Mouse (Mus musculus) embryonic fibroblast, embryonic 13.5 days (primary cell): ENCODE measurements at regions not wholly inside any gene's neighbourhood (a gene's known extent, or its start where the extent isn't known, plus 50 kb on each side); places are given as distances from the start of the nearest gene placed in this dataset.

Source experiments
- H3K27ac ChIP-seq: 2 replicates; pipeline ENCODE4 v1.5.1; 2012; ENCODE audit warnings: low read length, control low read depth, inconsistent platforms; ENCODE audit not compliant: insufficient read depth
- H3K4me1 ChIP-seq: 2 replicates; pipeline ENCODE4 v1.6.1; 2011; ENCODE audit warnings: low read length; ENCODE audit not compliant: control insufficient read depth, insufficient read depth
- H3K4me3 ChIP-seq: 2 replicates; pipeline ENCODE4 v1.5.1; 2011; ENCODE audit warnings: mild to moderate bottlenecking, control low read depth, low read length; ENCODE audit not compliant: insufficient read depth
- CTCF ChIP-seq: IDR thresholded peaks from 2 replicates; pipeline ENCODE4 v1.5.1; 2011; ENCODE audit warnings: mild to moderate bottlenecking, control low read depth, low read length, moderate library complexity, borderline replicate concordance; ENCODE audit not compliant: insufficient read depth
- POLR2A ChIP-seq: IDR thresholded peaks from 2 replicates; pipeline ENCODE4 v1.6.1; 2011; ENCODE audit warnings: low read depth, mild to moderate bottlenecking, control low read depth, low read length, moderate library complexity

DNA sequence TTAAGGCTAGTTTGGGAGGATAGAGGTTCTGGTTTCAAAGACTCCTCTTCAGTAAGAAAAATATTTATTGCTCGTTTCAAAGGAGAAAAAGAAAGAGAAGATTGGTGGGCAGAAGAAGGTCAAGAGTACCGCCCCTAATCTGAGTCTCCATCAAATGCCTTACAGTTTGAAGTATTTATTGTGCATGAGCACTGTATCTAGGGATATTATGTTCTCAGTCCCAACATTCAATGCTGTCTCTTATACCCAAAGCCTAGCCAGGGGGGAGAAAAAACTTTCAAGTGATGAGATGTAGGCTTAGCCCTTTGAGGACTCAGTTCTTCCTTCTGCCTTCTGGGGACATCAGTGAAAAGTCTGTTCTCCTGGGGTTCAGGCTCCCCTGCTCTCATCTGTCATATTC lies 271.7 kb downstream of the Ptbp2 start:
- H3K27ac ChIP-seq = no peak overlapping the region
- TF ChIP-seq CTCF = no peak
- no peak for TF ChIP-seq POLR2A
- no peaks in the 10 kb centered on the region for H3K4me1 ChIP-seq
- no peak overlapping the region for H3K4me3 ChIP-seq

DNA sequence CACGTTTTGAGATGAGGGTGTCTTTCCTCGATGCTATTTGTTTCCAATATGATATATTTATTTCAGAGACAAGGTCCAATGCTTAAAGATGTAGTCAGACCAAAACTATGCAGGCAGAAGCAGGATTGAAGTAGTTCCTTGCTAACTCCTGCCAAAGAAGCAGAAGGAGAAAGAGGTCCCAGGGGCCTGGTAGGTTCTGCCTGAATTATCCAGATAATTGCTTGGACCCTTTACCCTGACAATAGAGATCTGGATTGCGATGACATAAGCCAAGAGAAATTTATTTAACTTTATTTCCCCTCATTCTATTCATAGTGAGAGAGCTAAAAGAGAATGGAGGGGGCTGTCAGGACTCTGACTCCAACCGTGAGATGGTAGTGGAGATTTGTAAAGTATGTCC lies 275.1 kb downstream of the Ptbp2 start:
- no peak for TF ChIP-seq POLR2A
- TF ChIP-seq CTCF = no peak
- H3K4me1 ChIP-seq = no peaks in the 10 kb centered on the region
- H3K27ac ChIP-seq = peak overlapping the region; percentile 57; the same call in 1 of the 2 replicates
- no peak overlapping the region for H3K4me3 ChIP-seq

DNA sequence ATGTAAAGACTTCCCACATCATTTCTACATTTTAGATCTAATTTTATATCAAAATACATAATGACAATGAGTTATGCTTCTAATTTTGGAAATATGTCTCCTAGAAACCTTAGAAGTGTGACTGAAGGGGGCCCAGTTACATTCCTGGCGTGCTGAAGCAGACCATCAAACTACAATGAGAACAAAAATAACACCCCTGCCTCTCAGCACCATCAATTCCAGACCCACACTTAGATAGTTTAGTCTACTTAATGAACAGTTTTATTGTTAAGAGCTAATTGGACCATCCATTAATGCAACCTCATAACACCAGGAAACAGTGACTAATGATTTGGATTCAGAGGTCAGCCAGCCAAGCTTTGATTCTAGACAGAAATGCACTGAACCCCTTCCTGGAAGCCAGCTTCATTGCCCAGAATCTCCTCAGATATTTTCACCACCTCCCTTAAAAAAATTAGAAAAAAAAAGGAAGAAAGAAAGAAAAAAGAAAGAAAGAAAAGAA lies 280.7 kb downstream of the Ptbp2 start:
- TF ChIP-seq CTCF (no peak), POLR2A (no peak)
- Histone ChIP-seq H3K4me1 (no peaks in the 10 kb centered on the region), H3K27ac (no peak overlapping the region)

DNA sequence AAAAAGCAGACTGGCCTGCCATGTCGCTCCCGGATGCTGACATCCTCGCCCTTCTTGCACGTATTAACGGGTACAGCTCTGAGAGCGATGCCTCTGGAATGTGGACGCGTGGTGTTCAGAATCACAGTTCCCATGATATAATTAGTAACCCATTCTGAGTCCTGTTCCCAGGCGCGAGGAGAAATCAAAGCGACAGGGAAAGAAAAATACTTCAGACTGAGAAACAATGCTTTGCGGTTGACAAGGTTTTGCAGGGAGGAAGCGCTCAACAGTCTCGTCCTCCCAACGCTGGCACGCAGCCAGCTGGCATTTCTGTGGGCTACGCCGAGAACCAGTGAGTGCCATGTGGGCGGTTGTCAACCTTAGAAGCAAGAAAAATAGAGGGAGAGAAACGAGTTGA lies 285.6 kb downstream of the Ptbp2 start:
- Histone ChIP-seq H3K4me1 (no peaks in the 10 kb centered on the region; the same call in 1 of the 2 replicates), H3K27ac (no peak overlapping the region), H3K4me3 (no peak overlapping the region)
- no peak for TF ChIP-seq CTCF
- no peak for TF ChIP-seq POLR2A

More for the DNA sequence above, 280.7 kb downstream of the Ptbp2 start:
- no peak overlapping the region for H3K4me3 ChIP-seq

DNA sequence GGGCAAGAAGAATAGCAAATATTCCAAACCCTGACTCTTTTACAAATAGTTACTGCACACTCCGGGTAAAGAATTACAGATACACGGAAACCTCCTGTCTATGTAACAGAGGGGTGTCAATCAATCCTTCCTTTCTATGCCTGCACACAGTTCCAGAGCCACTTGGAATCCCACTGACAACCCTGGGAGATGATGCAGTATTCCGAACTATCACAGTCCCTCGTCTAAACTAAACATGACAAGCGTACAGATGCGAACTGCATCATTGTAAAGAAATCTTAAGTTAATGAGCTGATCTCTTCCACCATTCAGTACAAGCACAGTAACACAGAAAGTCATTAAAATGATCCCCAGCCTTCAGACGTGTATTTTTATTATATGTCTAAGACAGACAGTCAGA lies 286.4 kb downstream of the Ptbp2 start:
- H3K27ac ChIP-seq = no peak overlapping the region
- no peaks in the 10 kb centered on the region; the same call in 1 of the 2 replicates for H3K4me1 ChIP-seq
- TF ChIP-seq CTCF = no peak
- no peak for TF ChIP-seq POLR2A
- H3K4me3 ChIP-seq = no peak overlapping the region

DNA sequence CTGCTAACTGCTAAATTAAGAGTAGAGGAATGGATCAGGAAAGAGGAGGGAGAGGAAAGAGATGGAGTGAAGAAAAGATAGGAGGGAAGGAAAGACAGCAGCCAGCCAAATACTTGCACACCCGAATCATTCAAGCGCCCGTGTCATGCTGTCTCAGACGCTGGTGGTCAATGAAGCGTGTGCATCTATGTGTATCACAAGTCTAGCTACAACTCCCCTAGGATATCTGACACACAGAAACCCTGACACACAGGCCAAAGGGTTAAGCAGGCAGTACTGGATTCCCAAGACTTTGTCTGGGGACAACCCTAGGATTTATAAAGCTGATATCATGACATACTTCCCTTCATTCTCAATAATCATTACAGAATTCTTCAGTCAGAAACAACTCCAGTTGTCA lies 289.7 kb downstream of the Ptbp2 start:
- Histone ChIP-seq H3K4me3 (no peak overlapping the region), H3K4me1 (no peaks in the 10 kb centered on the region; the same call in 1 of the 2 replicates), H3K27ac (no peak overlapping the region)
- TF ChIP-seq CTCF = no peak
- no peak for TF ChIP-seq POLR2A

DNA sequence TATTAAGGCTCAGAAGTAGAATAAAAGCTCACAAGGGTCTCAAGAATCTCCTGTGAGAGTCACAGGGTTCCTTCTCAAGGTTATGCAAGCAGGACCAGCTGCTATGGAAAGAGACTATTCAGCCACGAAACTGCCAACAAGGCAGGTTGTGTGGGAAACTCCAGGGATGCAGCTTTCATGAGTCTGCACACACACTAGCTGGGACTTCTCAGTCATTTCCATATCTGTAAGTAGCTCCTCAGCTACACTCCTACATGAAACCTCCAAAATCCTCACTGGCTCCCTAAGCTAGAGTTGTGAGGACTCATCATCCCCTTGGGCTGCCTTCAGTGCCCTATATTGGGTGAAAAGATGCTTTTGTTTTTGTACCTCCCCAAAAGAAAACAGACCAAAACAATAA lies 291.6 kb downstream of the Ptbp2 start:
- Histone ChIP-seq H3K4me1 (no peaks in the 10 kb centered on the region), H3K4me3 (no peak overlapping the region), H3K27ac (no peak overlapping the region)
- TF ChIP-seq CTCF (no peak), POLR2A (no peak)

DNA sequence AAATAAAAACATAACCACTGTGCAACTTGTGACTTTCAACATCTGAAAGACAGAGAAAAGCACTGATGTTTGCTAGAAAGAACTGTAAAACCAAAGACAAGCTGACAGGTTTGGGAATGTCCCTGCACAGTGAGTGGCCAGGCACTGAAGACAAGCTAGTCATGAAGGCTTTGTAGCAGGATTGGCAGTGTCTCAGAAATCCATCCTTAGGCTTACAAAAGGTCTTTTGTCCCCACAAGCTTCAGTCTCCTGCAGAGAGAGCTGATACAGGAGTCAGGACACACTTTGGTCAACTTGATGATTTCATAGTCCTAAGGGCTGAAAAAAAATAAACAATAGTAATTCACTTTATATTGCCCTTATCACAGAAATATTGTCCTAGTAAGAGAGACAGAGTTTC lies 294.9 kb downstream of the Ptbp2 start:
- Histone ChIP-seq H3K4me1 (no peaks in the 10 kb centered on the region), H3K4me3 (no peak overlapping the region), H3K27ac (no peak overlapping the region)
- TF ChIP-seq CTCF (no peak), POLR2A (no peak)
